Mouse (Mus musculus) lung, embryonic 16.5 days (tissue): ENCODE measurements around the gene Ralgds. TPM values are rescaled to one million over a fixed set of nuclear protein-coding genes. Genes with fewer than 3 reads are reported as not detected.

Source experiments
- ATAC-seq: fragments of 200-750 bp; cut with Nextera tagmentation; 2 replicates; pipeline ENCODE4 v1.8.0; 2017; ENCODE audit warnings: low read depth, mild to moderate bottlenecking, moderate library complexity
- H3K27ac ChIP-seq: fragments of 300-500 bp; sonication (generic); 2 replicates; pipeline ENCODE4 v1.5.1; 2014; ENCODE audit warnings: mild to moderate bottlenecking, control low read depth, low read length
- H3K27me3 ChIP-seq: fragments of 300-500 bp; sonication (generic); 2 replicates; pipeline ENCODE4 v1.6.1; 2014; ENCODE audit warnings: low read depth, low read length, mixed read lengths; ENCODE audit not compliant: control insufficient read depth, insufficient read depth
- H3K36me3 ChIP-seq: fragments of 300-500 bp; sonication (generic); 2 replicates; pipeline ENCODE4 v1.6.1; 2014; ENCODE audit warnings: low read length; ENCODE audit not compliant: control insufficient read depth, insufficient read depth
- H3K4me1 ChIP-seq: fragments of 300-500 bp; sonication (generic); replicated peaks from 2 replicates; pipeline ENCODE4 v1.6.1; 2014; ENCODE audit warnings: low read length, mixed read lengths; ENCODE audit not compliant: control insufficient read depth, insufficient read depth
- H3K4me2 ChIP-seq: fragments of 300-500 bp; sonication (generic); 2 replicates; pipeline ENCODE4 v1.6.1; 2014; ENCODE audit warnings: low read depth, low read length, control low read depth
- H3K4me3 ChIP-seq: fragments of 300-500 bp; sonication (generic); 2 replicates; pipeline ENCODE4 v1.5.1; 2014; ENCODE audit warnings: mild to moderate bottlenecking, low read length, control low read depth
- H3K9ac ChIP-seq: fragments of 300-500 bp; sonication (generic); 2 replicates; pipeline ENCODE4 v1.6.1; 2014; ENCODE audit warnings: low read length, control low read depth
- H3K9me3 ChIP-seq: fragments of 300-500 bp; sonication (generic); 2 replicates; pipeline ENCODE4 v1.6.1; 2016; ENCODE audit warnings: low read length; ENCODE audit not compliant: control insufficient read depth
- WGBS: fragments of 180-500 bp; shearing (Covaris S2); extraction: QIAGEN DNeasy Blood & Tissue Kit; methylation state at CpG from one replicate; pipeline ENCODE4 v1.1.7; 2014; 5-methylcytosine and 5-hydroxymethylcytosine counted together
- polyA plus RNA-seq: library from polyadenylated mRNA; unstranded; fragments of >200 nt; fragmentation: Nextera tagmentation; extraction: Ambion mirVana; gene quantifications from 2 replicates; pipeline ENCODE4 v1.2.1, GENCODE M21; 2015

Ralgds gene
- polyA plus RNA-seq, 1 experiment from 2014 or later = 27.3 TPM

DNA sequence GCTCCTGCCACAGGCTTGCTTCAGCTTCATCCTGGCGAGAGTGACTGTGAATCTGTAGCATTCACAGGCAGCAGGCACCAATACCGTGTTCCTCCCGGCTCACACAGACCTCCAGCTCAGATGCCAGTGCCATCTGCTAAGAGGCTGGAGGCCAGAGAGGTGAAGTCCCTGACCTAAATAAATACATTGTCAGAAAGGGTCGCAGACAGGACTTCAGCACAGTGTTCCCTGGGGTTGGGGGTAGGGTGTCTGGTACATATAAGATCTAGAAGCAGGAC is 22.3 kb downstream of the Ralgds start:
- Histone ChIP-seq H3K27me3 (no peaks in the 10 kb centered on the region), H3K9me3 (no peaks in the 10 kb centered on the region), H3K27ac (peak overlapping the region; percentile 76), H3K36me3 (no peaks in the 10 kb centered on the region), H3K4me2 (peak overlapping the region; percentile 77), H3K9ac (peak overlapping the region; percentile 77), H3K4me3 (peak overlapping the region; percentile 76), H3K4me1 (peaks cover 64% of the 10 kb centered on the region)
- 36% methylated on average over 4 of the region's 4 CpGs for WGBS
- ATAC-seq = no peak

- Histone ChIP-seq H3K9ac (peak overlapping the region; percentile 77; the same call in 1 of the 2 replicates), H3K27me3 (no peaks in the 10 kb centered on the region), H3K27ac (peak overlapping the region; percentile 76), H3K4me3 (no peak overlapping the region), H3K36me3 (no peaks in the 10 kb centered on the region), H3K4me2 (peak overlapping the region; percentile 77), H3K9me3 (no peaks in the 10 kb centered on the region), H3K4me1 (peaks cover 64% of the 10 kb centered on the region)
- no peak for ATAC-seq
- WGBS = 40% methylated on average over 7 of the region's 7 CpGs
Observed at GRCm38 (mm10) chr2:28535650-28536049, 22.7 kb downstream of the Ralgds start.

- Histone ChIP-seq H3K9ac (no peak overlapping the region), H3K9me3 (no peaks in the 10 kb centered on the region), H3K36me3 (no peaks in the 10 kb centered on the region), H3K27ac (peak overlapping the region; percentile 76), H3K27me3 (no peaks in the 10 kb centered on the region), H3K4me3 (no peak overlapping the region), H3K4me1 (peaks cover 64% of the 10 kb centered on the region), H3K4me2 (no peak overlapping the region)
- peak; percentile 15; the same call in 1 of the 2 replicates for ATAC-seq
- WGBS = 26% methylated on average over 4 of the region's 4 CpGs
Observed at GRCm38 (mm10) chr2:28536166-28536565, 23.2 kb downstream of the Ralgds start.

DNA sequence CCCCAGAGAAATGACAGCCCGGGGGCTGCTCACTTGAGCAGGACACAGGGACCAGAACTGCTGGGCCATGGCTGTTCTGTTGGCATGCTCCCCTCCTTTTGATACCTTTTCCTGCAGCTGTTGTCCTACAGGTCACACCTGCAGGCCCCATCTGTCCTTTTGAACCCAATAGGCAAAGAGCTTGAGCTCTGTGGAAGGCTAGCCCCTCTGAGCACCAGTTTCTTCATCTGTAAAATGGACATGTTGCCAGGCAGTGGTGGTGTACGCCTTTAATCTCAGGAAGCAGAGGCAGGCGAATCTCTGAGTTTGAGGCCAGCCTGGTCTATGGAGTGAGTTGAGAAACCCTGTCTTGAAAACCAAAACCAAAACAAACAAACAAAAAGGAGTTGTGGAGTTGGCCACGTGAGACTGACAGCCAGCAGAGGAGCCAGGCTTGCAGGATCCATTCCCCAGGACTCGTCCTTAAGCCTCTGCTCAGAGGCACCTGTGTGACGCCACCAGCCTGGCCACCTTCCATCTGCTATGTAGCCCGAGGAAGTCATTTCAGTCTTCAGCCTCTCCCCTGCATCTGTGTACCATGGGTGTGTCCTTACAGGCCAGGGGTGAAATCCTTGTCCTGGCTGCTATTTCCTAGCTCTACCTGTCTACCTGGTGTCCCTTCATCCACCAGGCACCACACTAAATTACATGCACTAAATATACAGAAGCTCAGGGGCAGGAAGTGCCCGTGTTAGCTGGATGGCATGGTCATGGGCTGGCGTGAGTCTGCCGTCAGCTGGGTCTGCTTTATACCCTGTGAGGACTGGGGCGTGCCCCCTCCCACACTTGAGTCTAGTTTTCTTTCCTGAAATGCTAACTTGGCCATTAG is 24.1 kb downstream of the Ralgds start:
- ATAC-seq = no peak
- Histone ChIP-seq H3K4me1 (peaks cover 64% of the 10 kb centered on the region), H3K9me3 (no peaks in the 10 kb centered on the region), H3K27ac (peak overlapping the region; percentile 9; the same call in 1 of the 2 replicates), H3K9ac (no peak overlapping the region; the same call in 1 of the 2 replicates), H3K4me2 (no peak overlapping the region), H3K27me3 (no peaks in the 10 kb centered on the region), H3K36me3 (no peaks in the 10 kb centered on the region; the same call in 1 of the 2 replicates), H3K4me3 (no peak overlapping the region)
- WGBS = 64% methylated on average over 11 of the region's 11 CpGs

DNA sequence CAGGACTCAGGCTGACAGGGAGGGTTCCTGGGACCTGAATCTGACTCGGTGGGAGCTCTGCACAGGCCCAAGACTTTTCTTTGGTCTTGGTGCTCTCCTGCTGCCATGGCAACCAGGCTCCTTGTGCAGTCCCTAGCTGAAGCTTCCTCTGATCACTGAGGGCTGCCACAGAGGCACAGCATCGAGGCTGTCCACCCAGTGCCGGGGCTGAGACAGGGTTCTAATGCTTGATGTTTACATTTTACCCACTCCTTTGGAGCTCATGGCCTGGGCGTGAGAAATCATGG is 24.7 kb downstream of the Ralgds start:
- 31% methylated on average over 4 of the region's 4 CpGs for WGBS

DNA sequence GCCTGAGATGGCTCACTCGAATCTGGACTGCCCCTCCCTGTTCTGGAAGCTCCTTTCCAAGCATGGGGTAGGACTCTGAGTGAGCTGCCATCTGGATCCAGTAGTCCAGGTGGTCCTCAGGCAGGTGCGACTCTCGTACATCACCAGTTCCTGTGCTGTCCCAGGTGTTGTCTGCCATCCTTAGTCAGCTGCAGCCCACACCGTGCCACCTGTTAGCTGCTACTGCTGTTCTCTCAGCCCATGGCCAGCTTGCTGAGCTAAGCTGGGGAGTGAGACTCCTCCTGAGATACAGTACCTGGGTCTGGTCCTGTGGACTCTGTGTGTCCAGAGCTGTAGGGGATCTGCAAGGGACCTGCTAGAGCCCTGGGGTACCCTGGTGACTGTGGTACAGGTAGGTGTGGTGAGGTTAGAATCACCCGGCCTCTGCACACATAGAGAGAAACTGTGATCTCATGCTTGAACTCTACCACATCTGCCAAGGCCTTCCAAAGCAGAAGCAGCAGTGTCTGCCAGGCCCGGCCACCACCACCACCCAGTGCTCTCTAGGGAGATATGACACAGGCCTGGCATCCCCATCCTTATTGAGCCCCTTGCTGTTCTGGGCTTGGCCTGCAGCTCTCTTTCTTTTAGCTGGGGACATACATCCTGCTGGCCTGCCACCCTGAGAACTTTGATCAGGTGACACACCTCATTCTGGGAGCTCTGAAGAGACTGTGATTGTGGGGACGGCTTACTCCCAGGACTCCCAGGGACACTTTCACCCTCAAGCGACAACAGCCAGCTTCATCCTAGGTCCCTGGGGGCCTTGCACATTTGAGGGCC is 25.3 kb downstream of the Ralgds start:
- no peaks in the 10 kb centered on the region for H3K9me3 ChIP-seq
- no peak for ATAC-seq
- H3K4me2 ChIP-seq = no peak overlapping the region
- no peak overlapping the region; the same call in 1 of the 2 replicates for H3K27ac ChIP-seq
- H3K36me3 ChIP-seq = peaks cover 5% of the 10 kb centered on the region
- no peak overlapping the region for H3K9ac ChIP-seq
- H3K4me3 ChIP-seq = no peak overlapping the region
- H3K4me1 ChIP-seq = peaks cover 55% of the 10 kb centered on the region
- WGBS = 70% methylated on average over 8 of the region's 8 CpGs
- H3K27me3 ChIP-seq = no peaks in the 10 kb centered on the region

More for the DNA sequence above, 24.7 kb downstream of the Ralgds start:
- Histone ChIP-seq H3K27ac (no peak overlapping the region), H3K4me3 (no peak overlapping the region), H3K9me3 (no peaks in the 10 kb centered on the region), H3K27me3 (no peaks in the 10 kb centered on the region), H3K36me3 (peaks cover 5% of the 10 kb centered on the region), H3K9ac (no peak overlapping the region; the same call in 1 of the 2 replicates), H3K4me1 (peaks cover 61% of the 10 kb centered on the region), H3K4me2 (no peak overlapping the region)
- no peak for ATAC-seq

GRCm38 (mm10) chr2:28538817-28539128 is 25.8 kb downstream of the Ralgds start:
- WGBS = 50% methylated on average over 1 of the region's 1 CpGs
- Histone ChIP-seq H3K4me2 (no peak overlapping the region), H3K36me3 (peaks cover 8% of the 10 kb centered on the region), H3K9me3 (no peaks in the 10 kb centered on the region), H3K27me3 (no peaks in the 10 kb centered on the region), H3K4me3 (no peak overlapping the region), H3K27ac (peak overlapping the region; percentile 37), H3K9ac (no peak overlapping the region; the same call in 1 of the 2 replicates), H3K4me1 (peaks cover 53% of the 10 kb centered on the region)
- ATAC-seq = no peak

- peak; percentile 68 for ATAC-seq
- H3K4me2 ChIP-seq = peak overlapping the region; percentile 17; the same call in 1 of the 2 replicates
Observed at GRCm38 (mm10) chr2:28539206-28539605, 26.3 kb downstream of the Ralgds start.

DNA sequence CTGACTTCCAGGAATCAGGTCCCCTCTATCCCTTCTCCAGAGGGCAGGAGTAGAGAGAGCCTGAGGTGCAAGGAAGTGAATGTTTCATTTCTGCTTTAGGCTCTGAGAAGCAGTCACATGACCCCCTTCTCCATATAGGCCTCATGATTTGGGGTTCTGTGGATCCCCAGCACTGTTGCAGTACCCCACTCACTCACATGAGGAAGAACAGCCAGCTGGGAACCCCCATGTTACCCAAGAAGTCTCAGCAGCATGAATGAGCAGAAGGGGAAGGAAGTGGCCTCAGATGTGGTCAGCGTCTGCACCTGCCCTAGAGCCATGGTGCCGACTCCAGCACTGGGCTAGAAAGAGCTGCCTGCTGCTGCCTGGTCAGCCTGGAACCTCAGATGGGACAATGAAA is 27.0 kb downstream of the Ralgds start:
- 93% methylated on average over 2 of the region's 2 CpGs for WGBS
- Histone ChIP-seq H3K9me3 (no peaks in the 10 kb centered on the region), H3K4me3 (no peak overlapping the region), H3K27me3 (no peaks in the 10 kb centered on the region), H3K9ac (peak overlapping the region; percentile 49; the same call in 1 of the 2 replicates), H3K4me1 (peaks cover 42% of the 10 kb centered on the region), H3K4me2 (no peak overlapping the region), H3K27ac (peak overlapping the region; percentile 37), H3K36me3 (peaks cover 9% of the 10 kb centered on the region)
- ATAC-seq = no peak

More at GRCm38 (mm10) chr2:28539206-28539605, 26.3 kb downstream of the Ralgds start:
- H3K4me3 ChIP-seq = no peak overlapping the region
- no peaks in the 10 kb centered on the region for H3K27me3 ChIP-seq
- H3K36me3 ChIP-seq = peaks cover 9% of the 10 kb centered on the region
- H3K4me1 ChIP-seq = peaks cover 49% of the 10 kb centered on the region
- no peaks in the 10 kb centered on the region for H3K9me3 ChIP-seq
- peak overlapping the region; percentile 49 for H3K9ac ChIP-seq
- WGBS = 38% methylated on average over 7 of the region's 7 CpGs
- H3K27ac ChIP-seq = peak overlapping the region; percentile 37
